Mouse (Mus musculus): ENCODE data around the gene Pramel1. TPM values are rescaled to one million over a fixed set of nuclear protein-coding genes. Genes with fewer than 3 reads are reported as not detected.

Gene Pramel1
- polyA plus RNA-seq, 1 experiment, result 12.3 TPM

GRCm38 (mm10) chr4:143366415-143367041 lies 27.7 kb upstream of the Pramel1 start:
- Histone ChIP-seq H3K4me1 (ENCODE audit: control insufficient read depth, insufficient read depth, low read length) (no peaks in the 10 kb centered on the region), H3K27ac (ENCODE audit: control insufficient read depth, insufficient read depth, low read depth, low read length) (no peak overlapping the region), H3K36me3 (ENCODE audit: control insufficient read depth, insufficient read depth, low read length) (no peaks in the 10 kb centered on the region), H3K4me3 (ENCODE audit: control insufficient read depth, low read depth, low read length) (no peak overlapping the region), H3K27me3 (ENCODE audit: control insufficient read depth, insufficient read depth, low read length) (no peaks in the 10 kb centered on the region)
- TF ChIP-seq POLR2A (IDR thresholded peaks at IDR 0.05; ENCODE audit: control insufficient read depth, low read depth, low read length), result no peak
- no peak for TF ChIP-seq CTCF (IDR thresholded peaks at IDR 0.05; ENCODE audit: control insufficient read depth, insufficient read depth, insufficient replicate concordance, low read depth, low read length)

GRCm38 (mm10) chr4:143379480-143379879 lies 14.7 kb upstream of the Pramel1 start:
- Histone ChIP-seq H3K27me3 (ENCODE audit: control insufficient read depth, insufficient read depth, low read length) (no peaks in the 10 kb centered on the region), H3K4me3 (ENCODE audit: control insufficient read depth, low read depth, low read length) (no peak overlapping the region), H3K4me1 (ENCODE audit: control insufficient read depth, insufficient read depth, low read length) (peaks cover 4% of the 10 kb centered on the region), H3K36me3 (ENCODE audit: control insufficient read depth, insufficient read depth, low read length) (no peaks in the 10 kb centered on the region), H3K27ac (ENCODE audit: control insufficient read depth, insufficient read depth, low read depth, low read length) (no peak overlapping the region)
- no peak for TF ChIP-seq CTCF (IDR thresholded peaks at IDR 0.05; ENCODE audit: control insufficient read depth, insufficient read depth, insufficient replicate concordance, low read depth, low read length)
- TF ChIP-seq POLR2A (IDR thresholded peaks at IDR 0.05; ENCODE audit: control insufficient read depth, low read depth, low read length), result no peak

GRCm38 (mm10) chr4:143379931-143380715 lies 14.1 kb upstream of the Pramel1 start:
- peaks cover 4% of the 10 kb centered on the region for H3K4me1 ChIP-seq (ENCODE audit: control insufficient read depth, insufficient read depth, low read length)
- TF ChIP-seq POLR2A (IDR thresholded peaks at IDR 0.05; ENCODE audit: control insufficient read depth, low read depth, low read length), result no peak
- TF ChIP-seq CTCF (IDR thresholded peaks at IDR 0.05; ENCODE audit: control insufficient read depth, insufficient read depth, insufficient replicate concordance, low read depth, low read length), result peak; percentile 4; the same call in 1 of the 2 replicates
- no peak overlapping the region for H3K4me3 ChIP-seq (ENCODE audit: control insufficient read depth, low read depth, low read length)
- no peaks in the 10 kb centered on the region for H3K36me3 ChIP-seq (ENCODE audit: control insufficient read depth, insufficient read depth, low read length)
- H3K27me3 ChIP-seq (ENCODE audit: control insufficient read depth, insufficient read depth, low read length), result no peaks in the 10 kb centered on the region
- no peak overlapping the region for H3K27ac ChIP-seq (ENCODE audit: control insufficient read depth, insufficient read depth, low read depth, low read length)

- H3K27ac ChIP-seq (ENCODE audit: control insufficient read depth, insufficient read depth, low read depth, low read length), result no peak overlapping the region
- peaks cover 4% of the 10 kb centered on the region for H3K4me1 ChIP-seq (ENCODE audit: control insufficient read depth, insufficient read depth, low read length)
- H3K4me3 ChIP-seq (ENCODE audit: control insufficient read depth, low read depth, low read length), result no peak overlapping the region
- H3K36me3 ChIP-seq (ENCODE audit: control insufficient read depth, insufficient read depth, low read length), result no peaks in the 10 kb centered on the region
- no peaks in the 10 kb centered on the region for H3K27me3 ChIP-seq (ENCODE audit: control insufficient read depth, insufficient read depth, low read length)
- TF ChIP-seq CTCF (IDR thresholded peaks at IDR 0.05; ENCODE audit: control insufficient read depth, insufficient read depth, insufficient replicate concordance, low read depth, low read length), result no peak
- TF ChIP-seq POLR2A (IDR thresholded peaks at IDR 0.05; ENCODE audit: control insufficient read depth, low read depth, low read length), result no peak
These were observed 13.6 kb upstream of the Pramel1 start for GRCm38 (mm10) chr4:143380716-143381004.

GRCm38 (mm10) chr4:143382163-143382562 lies 12.1 kb upstream of the Pramel1 start:
- Histone ChIP-seq H3K4me3 (ENCODE audit: control insufficient read depth, low read depth, low read length) (no peak overlapping the region), H3K36me3 (ENCODE audit: control insufficient read depth, insufficient read depth, low read length) (no peaks in the 10 kb centered on the region), H3K27me3 (ENCODE audit: control insufficient read depth, insufficient read depth, low read length) (no peaks in the 10 kb centered on the region), H3K27ac (ENCODE audit: control insufficient read depth, insufficient read depth, low read depth, low read length) (no peak overlapping the region), H3K4me1 (ENCODE audit: control insufficient read depth, insufficient read depth, low read length) (peaks cover 4% of the 10 kb centered on the region)
- TF ChIP-seq POLR2A (IDR thresholded peaks at IDR 0.05; ENCODE audit: control insufficient read depth, low read depth, low read length) (no peak), CTCF (IDR thresholded peaks at IDR 0.05; ENCODE audit: control insufficient read depth, insufficient read depth, insufficient replicate concordance, low read depth, low read length) (no peak)

- H3K36me3 ChIP-seq (ENCODE audit: control insufficient read depth, insufficient read depth, low read length), result no peaks in the 10 kb centered on the region
- H3K4me3 ChIP-seq (ENCODE audit: control insufficient read depth, low read depth, low read length), result no peak overlapping the region
- TF ChIP-seq POLR2A (IDR thresholded peaks at IDR 0.05; ENCODE audit: control insufficient read depth, low read depth, low read length), result no peak
- peak; percentile 18; the same call in 1 of the 2 replicates for TF ChIP-seq CTCF (IDR thresholded peaks at IDR 0.05; ENCODE audit: control insufficient read depth, insufficient read depth, insufficient replicate concordance, low read depth, low read length)
- no peak overlapping the region for H3K27ac ChIP-seq (ENCODE audit: control insufficient read depth, insufficient read depth, low read depth, low read length)
- peaks cover 4% of the 10 kb centered on the region for H3K4me1 ChIP-seq (ENCODE audit: control insufficient read depth, insufficient read depth, low read length)
- H3K27me3 ChIP-seq (ENCODE audit: control insufficient read depth, insufficient read depth, low read length), result no peaks in the 10 kb centered on the region
These were observed 10.6 kb upstream of the Pramel1 start for GRCm38 (mm10) chr4:143383646-143384045.

GRCm38 (mm10) chr4:143388955-143389702 lies 5.1 kb upstream of the Pramel1 start:
- Histone ChIP-seq H3K36me3 (ENCODE audit: control insufficient read depth, insufficient read depth, low read length) (no peaks in the 10 kb centered on the region), H3K27me3 (ENCODE audit: control insufficient read depth, insufficient read depth, low read length) (no peaks in the 10 kb centered on the region), H3K4me1 (ENCODE audit: control insufficient read depth, insufficient read depth, low read length) (peaks cover 7% of the 10 kb centered on the region), H3K4me3 (ENCODE audit: control insufficient read depth, low read depth, low read length) (peak overlapping the region; percentile 72), H3K27ac (ENCODE audit: control insufficient read depth, insufficient read depth, low read depth, low read length) (peak overlapping the region; percentile 78)
- TF ChIP-seq POLR2A (IDR thresholded peaks at IDR 0.05; ENCODE audit: control insufficient read depth, low read depth, low read length), result no peak
- TF ChIP-seq CTCF (IDR thresholded peaks at IDR 0.05; ENCODE audit: control insufficient read depth, insufficient read depth, insufficient replicate concordance, low read depth, low read length), result no peak
